Mouse (Mus musculus) limb, embryonic 14.5 days (tissue): ENCODE data around the gene Nt5dc2. TPM values are rescaled to one million over a fixed set of nuclear protein-coding genes. Genes with fewer than 3 reads are reported as not detected.

Experiments
- ATAC-seq: fragments of 200-750 bp; cut with Nextera tagmentation; 2 replicates; pipeline ENCODE4 v1.8.0; 2017; ENCODE audit warnings: low read depth, moderate number of reproducible peaks, moderate TSS enrichment; ENCODE audit not compliant: low FRiP score
- DNase-seq: peaks from one replicate; pipeline ENCODE4 v3.0.0-alpha.2; 2015; ENCODE audit warnings: low spot score
- H3K27ac ChIP-seq: fragments of 300-500 bp; sonication (generic); replicated peaks from 2 replicates; pipeline ENCODE4 v1.5.1; 2014; ENCODE audit warnings: low read depth, mild to moderate bottlenecking, low read length, moderate library complexity, mixed read lengths
- H3K27me3 ChIP-seq: fragments of 300-500 bp; sonication (generic); 2 replicates; pipeline ENCODE4 v1.6.1; 2014; ENCODE audit warnings: low read length, mixed read lengths; ENCODE audit not compliant: control insufficient read depth, insufficient read depth
- H3K36me3 ChIP-seq: fragments of 300-500 bp; sonication (generic); 2 replicates; pipeline ENCODE4 v1.6.1; 2014; ENCODE audit warnings: mild to moderate bottlenecking, low read length, moderate library complexity, mixed read lengths; ENCODE audit not compliant: control insufficient read depth, insufficient read depth
- H3K4me1 ChIP-seq: fragments of 300-500 bp; sonication (generic); 2 replicates; pipeline ENCODE4 v1.6.1; 2014; ENCODE audit warnings: antibody characterized with exemption, low read length, mixed read lengths; ENCODE audit not compliant: control insufficient read depth, insufficient read depth
- H3K4me2 ChIP-seq: fragments of 300-500 bp; sonication (generic); replicated peaks from 2 replicates; pipeline ENCODE4 v1.6.1; 2014; ENCODE audit warnings: low read depth, mild to moderate bottlenecking, low read length, moderate library complexity; ENCODE audit not compliant: severe bottlenecking
- H3K4me3 ChIP-seq: fragments of 300-500 bp; sonication (generic); replicated peaks from 2 replicates; pipeline ENCODE4 v1.5.1; 2014; ENCODE audit warnings: low read length
- H3K9ac ChIP-seq: fragments of 300-500 bp; sonication (generic); 2 replicates; pipeline ENCODE4 v1.6.1; 2014; ENCODE audit warnings: mild to moderate bottlenecking, low read depth, low read length, moderate library complexity; ENCODE audit not compliant: severe bottlenecking
- H3K9me3 ChIP-seq: fragments of 300-500 bp; sonication (generic); 2 replicates; pipeline ENCODE4 v1.6.1; 2016; ENCODE audit warnings: low read length; ENCODE audit not compliant: control insufficient read depth
- POLR2A ChIP-seq: fragments of 200-500 bp; IDR thresholded peaks from 2 replicates; pipeline ENCODE4 v1.8.0; 2012; ENCODE audit warnings: inconsistent platforms, mild to moderate bottlenecking, moderate library complexity, borderline replicate concordance; ENCODE audit not compliant: insufficient read depth, insufficient read length; ENCODE audit errors: extremely low read depth
- WGBS: fragments of 180-500 bp; shearing (Covaris S2); extraction: QIAGEN DNeasy Blood & Tissue Kit; methylation state at CpG from one replicate; pipeline ENCODE4 v1.1.7; 2014; 5-methylcytosine and 5-hydroxymethylcytosine counted together
- polyA plus RNA-seq, 2 experiments: library from polyadenylated mRNA; depleted of rRNA in 1 of 2; stranded (reverse) in 1 of 2; unstranded in 1 of 2; fragments of >200 nt; fragmentation: Nextera tagmentation in 1 of 2; extraction: Ambion mirVana in 1 of 2; gene quantifications; 2 replicates each; pipeline versions ENCODE4 v1.2.1 to v1.2.3; 2012 to 2014

Gene Nt5dc2
- polyA plus RNA-seq, 2 experiments, result 357 to 361 TPM

DNA sequence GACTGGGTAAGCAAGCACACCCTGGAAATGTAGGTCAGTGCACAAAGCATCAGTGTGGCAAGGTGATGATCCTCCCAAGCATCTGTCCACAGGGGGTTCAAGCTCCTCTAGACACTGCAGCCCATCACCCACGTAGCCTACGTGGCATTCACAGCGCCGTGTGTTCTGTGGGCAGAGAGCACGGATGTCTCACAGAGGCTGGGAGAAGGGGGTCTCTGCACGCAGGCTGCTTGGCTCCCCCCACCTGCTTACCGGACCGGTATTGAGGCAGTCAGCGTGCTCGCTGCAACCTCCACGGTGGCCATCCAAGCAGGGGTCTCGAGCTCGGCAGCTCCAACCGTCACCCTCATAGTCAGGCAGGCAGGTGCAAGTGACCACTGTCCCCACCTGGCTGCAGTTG is 10.2 kb downstream of the Nt5dc2 start:
- H3K4me3 ChIP-seq, result no peak overlapping the region
- H3K9me3 ChIP-seq, result no peaks in the 10 kb centered on the region
- no peak for ATAC-seq
- H3K36me3 ChIP-seq, result peaks cover 65% of the 10 kb centered on the region
- no peak overlapping the region for H3K4me2 ChIP-seq
- H3K27me3 ChIP-seq, result no peaks in the 10 kb centered on the region
- H3K9ac ChIP-seq, result no peak overlapping the region
- no peak for TF ChIP-seq POLR2A
- 93% methylated on average over 14 of the region's 14 CpGs for WGBS
- no peaks in the 10 kb centered on the region for H3K4me1 ChIP-seq
- no peak overlapping the region for H3K27ac ChIP-seq
- DNase-seq, result no peak

DNA sequence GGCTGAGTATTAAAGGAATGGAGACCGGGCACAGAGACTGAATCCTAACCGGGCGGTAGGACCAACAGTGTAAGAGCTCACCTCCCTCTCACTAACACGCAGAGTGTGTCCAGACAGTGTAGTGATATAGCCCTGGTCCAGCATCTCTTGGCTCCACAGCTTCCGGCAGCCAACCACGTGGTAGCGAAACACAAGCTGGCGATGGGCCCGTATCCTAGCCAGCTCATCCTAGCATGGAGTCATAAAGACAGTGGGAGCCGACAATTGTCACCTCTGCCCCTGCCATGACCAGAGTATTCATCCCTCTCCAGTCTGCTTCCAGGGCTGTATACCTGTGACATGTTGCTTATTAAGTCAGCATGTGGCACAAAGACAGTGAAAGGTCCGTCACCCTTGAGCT is 14.8 kb downstream of the Nt5dc2 start:
- no peak overlapping the region for H3K27ac ChIP-seq
- no peak for ATAC-seq
- WGBS, result 83% methylated on average over 11 of the region's 11 CpGs
- H3K9me3 ChIP-seq, result no peaks in the 10 kb centered on the region
- DNase-seq, result no peak
- no peak overlapping the region for H3K9ac ChIP-seq
- TF ChIP-seq POLR2A, result no peak
- H3K36me3 ChIP-seq, result peaks cover 18% of the 10 kb centered on the region
- H3K4me2 ChIP-seq, result no peak overlapping the region
- H3K4me1 ChIP-seq, result no peaks in the 10 kb centered on the region
- H3K27me3 ChIP-seq, result no peaks in the 10 kb centered on the region
- H3K4me3 ChIP-seq, result no peak overlapping the region

DNA sequence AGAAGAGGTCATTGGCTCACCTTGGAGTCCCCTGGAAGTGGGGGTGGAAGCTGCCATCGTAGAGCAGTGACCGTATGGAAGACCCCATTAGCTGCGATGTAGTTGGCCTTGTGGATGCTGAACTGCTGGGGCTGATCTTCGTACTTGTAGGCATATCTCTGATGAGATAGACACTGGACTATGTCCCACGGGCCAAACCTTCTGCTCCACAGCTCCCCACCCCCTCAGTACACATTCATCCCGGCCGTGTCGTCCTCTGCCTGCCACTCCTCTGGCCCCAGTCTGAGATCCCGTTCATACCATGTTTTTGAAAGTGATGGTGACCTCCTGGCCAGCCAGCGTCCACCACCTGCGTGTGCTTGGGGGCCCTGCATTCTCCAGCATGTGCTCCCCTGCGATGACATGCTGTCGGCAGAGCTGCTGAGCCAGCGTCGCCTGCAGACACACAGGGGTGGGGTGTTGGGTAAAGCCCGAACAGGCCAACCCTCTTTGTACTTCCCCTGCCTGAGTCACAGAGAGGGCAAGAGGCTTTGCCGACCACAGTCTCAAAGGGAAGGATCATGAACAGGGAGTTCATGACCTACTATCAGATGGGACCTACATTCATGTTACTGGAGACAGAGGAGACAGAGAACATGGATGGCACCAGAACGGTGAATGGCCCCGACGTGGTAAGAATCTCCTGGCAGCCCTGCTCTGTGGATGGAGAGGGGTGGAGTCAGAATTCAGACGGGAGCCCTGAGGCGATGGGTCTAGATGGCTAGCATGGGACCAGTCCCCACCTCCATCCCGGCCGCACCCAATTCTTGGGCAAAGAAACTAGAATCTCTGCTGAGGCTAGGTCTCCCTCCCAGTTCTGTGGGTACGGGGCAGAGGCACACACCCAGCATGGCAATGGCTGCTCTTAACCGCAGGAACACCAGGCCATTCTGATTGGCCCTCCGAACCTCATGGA is 29.6 kb downstream of the Nt5dc2 start:
- no peaks in the 10 kb centered on the region for H3K4me1 ChIP-seq
- H3K27me3 ChIP-seq, result no peaks in the 10 kb centered on the region
- no peak overlapping the region for H3K4me3 ChIP-seq
- TF ChIP-seq POLR2A, result no peak
- H3K9ac ChIP-seq, result no peak overlapping the region
- DNase-seq (no peak), ATAC-seq (no peak)
- H3K36me3 ChIP-seq, result no peaks in the 10 kb centered on the region
- 71% methylated on average over 27 of the region's 27 CpGs for WGBS
- H3K4me2 ChIP-seq, result no peak overlapping the region
- no peaks in the 10 kb centered on the region for H3K9me3 ChIP-seq
- no peak overlapping the region for H3K27ac ChIP-seq

DNA sequence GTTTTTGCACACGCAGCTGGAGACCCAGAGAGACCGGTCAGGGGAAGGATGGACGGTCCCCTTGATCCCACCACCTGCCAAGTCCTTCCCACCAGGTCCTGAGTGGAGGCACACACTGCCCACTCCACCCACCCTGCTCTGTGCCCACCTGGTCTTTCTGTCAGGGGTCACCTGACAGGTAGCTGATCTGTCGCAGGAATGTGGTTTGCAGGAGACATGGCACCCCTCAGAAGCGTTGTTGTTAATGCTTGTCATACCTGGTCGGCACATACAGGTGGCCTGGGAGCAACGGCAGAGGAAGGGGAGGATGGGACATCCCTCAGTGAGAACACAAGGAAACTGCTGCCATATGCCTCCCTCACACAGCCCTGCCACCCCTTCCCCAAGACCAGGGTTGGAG is 30.3 kb downstream of the Nt5dc2 start:
- no peak for ATAC-seq
- Histone ChIP-seq H3K4me3 (no peak overlapping the region), H3K9ac (no peak overlapping the region), H3K27me3 (no peaks in the 10 kb centered on the region), H3K9me3 (no peaks in the 10 kb centered on the region), H3K4me2 (no peak overlapping the region), H3K27ac (no peak overlapping the region), H3K36me3 (no peaks in the 10 kb centered on the region), H3K4me1 (no peaks in the 10 kb centered on the region)
- DNase-seq, result no peak
- 86% methylated on average over 7 of the region's 7 CpGs for WGBS
- no peak for TF ChIP-seq POLR2A

DNA sequence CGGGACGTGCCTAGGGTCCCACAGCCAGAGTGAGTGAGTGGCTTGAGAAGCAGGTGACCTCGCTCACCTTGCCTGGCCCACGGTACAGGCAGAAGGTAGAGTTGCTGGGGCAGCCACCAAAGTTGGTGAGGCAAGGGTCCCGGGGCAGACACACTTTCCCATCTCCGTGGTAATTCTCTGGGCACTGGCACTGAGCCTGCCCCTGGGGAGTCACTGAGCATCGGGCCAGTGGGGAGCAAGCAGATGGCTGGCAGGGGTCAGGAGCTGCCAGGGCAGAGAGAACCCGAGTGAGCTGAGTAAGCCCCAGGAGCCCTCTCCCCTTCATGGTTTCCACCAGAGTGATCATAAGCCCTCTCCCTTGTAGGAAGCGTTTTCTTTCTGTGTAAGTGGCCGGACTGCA is 30.8 kb downstream of the Nt5dc2 start:
- DNase-seq, result no peak
- Histone ChIP-seq H3K27ac (no peak overlapping the region), H3K9ac (no peak overlapping the region), H3K4me1 (no peaks in the 10 kb centered on the region), H3K4me2 (no peak overlapping the region), H3K4me3 (no peak overlapping the region), H3K36me3 (no peaks in the 10 kb centered on the region), H3K27me3 (no peaks in the 10 kb centered on the region), H3K9me3 (no peaks in the 10 kb centered on the region)
- ATAC-seq, result no peak
- WGBS, result 78% methylated on average over 10 of the region's 10 CpGs
- TF ChIP-seq POLR2A, result no peak
